Mouse (Mus musculus): ENCODE data around the gene Rdh16f1. TPM values are rescaled to one million over a fixed set of nuclear protein-coding genes. Genes with fewer than 3 reads are reported as not detected.
"Not testable (repeated sequence)": the region's sequence is repeated elsewhere in the genome, so short reads cannot be mapped to it uniquely, and the experiment has no call there.

Gene Rdh16f1
- total RNA-seq, 2 experiments from 2014 or later, result not detected

DNA sequence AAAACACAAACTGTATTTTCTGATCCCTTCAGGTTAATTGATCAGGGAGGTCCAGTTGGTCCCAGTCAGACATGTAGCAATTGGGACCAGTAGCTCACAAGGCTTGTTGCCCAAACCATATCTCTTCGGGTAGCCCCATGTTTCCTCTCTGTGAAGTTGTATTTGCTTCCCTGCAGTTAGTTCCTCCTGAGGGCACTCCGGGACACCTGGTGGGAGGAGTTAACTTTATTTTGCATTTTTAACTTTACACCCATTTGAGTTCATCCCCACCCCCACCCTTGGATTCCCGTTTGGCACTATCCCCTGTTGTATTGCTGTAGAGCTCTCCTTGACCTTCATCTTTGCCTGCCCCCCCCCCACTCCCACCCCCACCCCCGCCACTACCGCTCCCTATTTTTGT is 13.7 kb upstream of the Rdh16f1 start:
- DNase-seq, result no peak
- intact Hi-C loops (cut with DNase I), result no loop called here

DNA sequence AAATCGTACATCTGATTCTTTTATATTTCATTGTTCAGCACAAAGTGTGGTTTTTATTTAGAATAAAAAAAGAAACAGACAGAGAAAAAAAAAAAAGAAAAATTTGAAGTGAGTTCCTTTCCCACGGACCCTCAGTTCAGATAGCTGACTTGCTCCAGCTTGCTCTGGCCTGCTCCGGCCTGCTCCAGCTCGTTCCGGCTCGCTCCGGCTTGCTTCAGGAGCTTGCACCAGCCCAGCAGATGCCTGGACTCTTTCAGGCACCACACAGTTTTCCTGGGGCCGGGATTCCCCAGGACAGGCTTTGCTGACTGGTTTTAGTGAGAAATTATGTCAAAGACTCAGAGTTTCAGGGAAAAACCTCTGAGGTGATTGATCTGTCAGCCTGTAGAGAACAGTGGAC is 12.3 kb upstream of the Rdh16f1 start:
- no peak for DNase-seq
- intact Hi-C loops (cut with DNase I), result no loop called here

DNA sequence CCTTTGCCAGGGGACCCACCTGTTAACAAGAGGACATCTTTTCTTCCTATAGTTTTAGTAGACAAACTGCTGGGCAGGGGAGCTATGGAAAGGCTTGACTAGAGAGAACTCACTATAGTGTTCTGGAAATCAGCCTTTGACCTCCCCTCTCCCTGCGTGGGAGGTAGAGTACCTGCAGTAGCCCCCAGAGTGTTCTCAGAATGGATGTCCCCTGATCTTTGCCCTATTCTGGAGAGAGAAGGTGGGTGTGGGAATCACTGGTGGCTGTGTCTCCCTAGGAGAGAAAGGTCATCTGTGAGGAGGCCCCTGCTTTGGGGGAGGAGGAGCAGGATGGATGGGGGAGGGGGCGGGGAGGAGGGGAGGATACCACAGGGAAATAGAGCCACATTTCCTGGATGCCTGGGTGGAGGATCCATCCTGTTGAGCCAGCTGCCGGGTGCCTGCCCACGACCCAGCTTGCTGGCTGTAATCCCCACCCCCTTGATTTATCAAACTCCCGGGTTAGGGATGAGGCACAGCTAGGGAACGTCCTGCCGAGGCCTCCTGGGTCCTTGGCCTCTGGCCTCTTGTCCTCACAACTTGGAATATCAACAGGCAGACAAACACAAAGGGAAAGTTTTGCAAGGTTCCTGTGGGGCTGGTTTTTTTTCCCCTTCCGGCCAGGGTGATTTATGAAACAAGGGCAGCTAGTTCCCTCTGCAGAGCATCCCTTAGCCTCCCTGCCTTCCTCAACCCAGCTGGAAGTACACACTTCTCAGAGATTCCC is 10.6 kb upstream of the Rdh16f1 start:
- intact Hi-C loops (cut with DNase I), result no loop called here
- no peak for DNase-seq

DNA sequence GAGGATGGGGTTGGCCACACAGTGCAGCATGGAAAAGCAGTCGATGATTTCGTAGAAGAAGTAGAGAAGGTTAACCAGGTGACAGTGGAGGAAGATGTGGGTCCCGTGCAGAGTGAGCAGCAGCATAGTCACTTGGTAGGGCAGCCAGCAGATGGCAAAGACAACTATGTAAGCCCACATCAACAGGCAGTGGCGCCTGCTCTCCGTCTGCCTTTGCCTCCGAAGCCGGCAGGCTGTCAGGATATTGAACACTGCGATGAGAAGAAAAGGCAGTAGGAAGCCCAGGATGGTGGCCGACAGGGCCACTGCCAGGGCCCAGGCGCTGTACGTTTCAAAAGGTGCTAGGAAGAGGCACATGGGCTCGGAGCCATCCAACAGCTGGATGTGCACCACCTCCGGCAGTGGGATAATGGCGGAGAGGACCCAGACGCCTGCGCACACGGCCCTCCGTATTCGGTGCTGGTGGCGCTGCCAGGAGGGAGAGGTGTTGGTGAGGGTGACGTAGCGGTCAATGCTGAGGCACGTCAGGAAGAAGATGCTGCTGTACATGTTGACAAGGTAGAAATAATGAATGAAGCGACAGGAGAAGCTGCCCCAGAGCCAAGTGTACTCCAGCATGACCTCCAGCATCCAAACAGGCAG is 9.3 kb upstream of the Rdh16f1 start:
- intact Hi-C loops (cut with DNase I), result no loop called here
- DNase-seq, result no peak

DNA sequence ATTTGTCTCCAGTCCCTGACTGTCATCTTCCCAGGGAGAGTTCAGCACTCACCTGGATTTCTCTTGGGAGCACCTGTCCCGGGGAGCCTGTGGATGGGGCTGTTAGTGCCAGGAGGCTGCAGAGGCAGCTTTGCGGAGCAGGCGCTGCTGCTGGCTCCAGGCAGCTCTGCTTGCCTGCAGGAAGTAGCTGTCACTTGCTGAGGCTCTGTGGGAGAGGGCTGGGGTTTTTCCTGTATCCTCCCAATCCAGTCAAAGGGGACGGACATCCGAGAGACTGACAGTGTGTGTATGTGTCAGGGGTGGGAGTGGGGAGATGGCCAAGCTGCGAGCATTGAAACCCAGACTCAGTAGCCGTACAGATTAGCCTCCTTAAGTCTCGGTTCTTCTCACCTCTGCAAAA is 8.0 kb upstream of the Rdh16f1 start, which contains the start of gene Gpr182:
Gpr182 (minus strand) TSS at position 185 of the 400 bp plus-strand sequence.
- no peak for DNase-seq
- intact Hi-C loops (cut with DNase I), result no loop called here

DNA sequence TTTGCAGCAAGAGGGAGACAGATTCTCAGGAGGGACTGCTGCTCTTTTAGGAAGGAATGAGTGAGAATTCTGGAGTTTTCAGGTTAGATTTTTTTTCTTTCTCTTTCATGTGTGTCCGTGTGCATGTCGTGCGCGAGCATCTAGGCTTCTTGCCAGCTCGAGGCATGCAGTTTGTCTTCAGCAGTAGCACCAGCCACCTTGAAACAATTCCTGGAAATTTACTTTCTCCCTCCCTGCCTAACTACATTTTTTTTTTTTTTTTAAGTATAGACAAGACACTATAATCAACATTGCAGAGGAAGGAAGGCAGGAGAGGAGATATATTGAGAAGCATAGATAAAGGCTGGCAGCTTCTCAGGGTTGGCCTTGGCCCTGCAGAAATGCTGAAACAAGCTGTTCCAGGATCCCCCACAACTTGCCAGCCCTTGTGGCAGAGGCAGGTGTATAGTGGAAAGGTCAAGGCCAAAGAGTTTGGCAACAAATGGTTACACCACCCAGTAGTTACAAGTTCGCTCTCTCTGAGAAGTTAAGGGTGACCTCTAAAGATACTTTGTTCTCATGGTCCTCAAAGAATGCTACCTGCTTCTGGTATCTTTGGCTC is 4.9 kb upstream of the Rdh16f1 start:
- no peak for DNase-seq
- intact Hi-C loops (cut with DNase I), result no loop called here

DNA sequence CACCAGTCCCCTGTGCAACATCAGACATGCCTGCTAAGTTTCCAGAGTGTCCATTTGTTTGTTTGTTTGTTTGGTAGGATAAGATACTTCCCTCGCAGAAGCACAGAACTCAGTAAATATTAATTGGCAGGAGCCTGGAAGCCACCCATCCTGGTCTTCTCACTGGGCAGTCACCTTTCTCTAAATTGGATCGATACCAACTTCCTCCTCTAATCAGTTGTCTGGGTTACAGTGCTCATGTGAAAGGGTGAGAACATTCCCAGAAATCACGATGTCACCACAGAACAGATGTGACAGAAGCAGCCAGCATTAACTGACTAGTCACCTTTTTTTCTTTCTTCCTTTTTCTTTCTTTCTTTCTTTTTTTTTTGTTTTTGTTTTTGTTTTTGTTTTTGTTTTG is 4.3 kb upstream of the Rdh16f1 start:
- intact Hi-C loops (cut with DNase I), result no loop called here

DNA sequence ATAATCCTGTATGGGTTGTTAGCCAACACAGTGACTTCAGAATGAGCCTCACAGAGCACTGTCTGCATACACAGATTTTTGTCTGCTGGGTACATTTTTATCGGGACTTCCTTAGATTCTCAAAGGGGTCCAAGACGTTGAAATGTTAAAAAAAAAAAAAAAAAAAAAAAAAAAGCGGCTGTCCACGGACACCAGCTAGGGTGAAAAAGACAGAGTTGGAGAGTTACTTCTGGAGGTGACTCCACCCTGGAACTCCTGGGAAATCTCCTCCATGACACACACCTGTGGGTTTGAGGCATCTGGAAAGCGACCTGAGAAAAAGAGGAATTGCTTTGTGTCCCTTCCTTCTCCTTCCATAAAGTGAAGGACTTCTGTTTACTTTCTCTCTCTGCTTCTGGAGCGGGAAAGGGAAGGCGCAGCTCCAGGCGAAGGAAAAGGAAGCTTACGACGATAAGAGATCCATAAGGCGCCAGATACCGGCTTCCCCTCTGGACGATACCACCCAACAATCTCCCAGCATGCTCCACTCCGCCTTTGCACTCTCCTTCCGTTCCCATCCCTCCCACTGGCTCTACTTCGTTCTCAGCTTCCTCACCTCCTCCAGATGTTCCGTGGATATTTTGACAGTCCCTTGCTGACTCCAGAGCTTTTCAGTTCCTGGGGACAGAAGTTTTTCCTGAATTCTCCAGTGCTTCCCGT is 3.7 kb upstream of the Rdh16f1 start:
- intact Hi-C loops (cut with DNase I), result no loop called here
- DNase-seq, result peak in 1 of 2 experiments; percentile 9

More for the DNA sequence above, 4.3 kb upstream of the Rdh16f1 start:
- DNase-seq, result peak in 1 of 2 experiments; percentile 2

DNA sequence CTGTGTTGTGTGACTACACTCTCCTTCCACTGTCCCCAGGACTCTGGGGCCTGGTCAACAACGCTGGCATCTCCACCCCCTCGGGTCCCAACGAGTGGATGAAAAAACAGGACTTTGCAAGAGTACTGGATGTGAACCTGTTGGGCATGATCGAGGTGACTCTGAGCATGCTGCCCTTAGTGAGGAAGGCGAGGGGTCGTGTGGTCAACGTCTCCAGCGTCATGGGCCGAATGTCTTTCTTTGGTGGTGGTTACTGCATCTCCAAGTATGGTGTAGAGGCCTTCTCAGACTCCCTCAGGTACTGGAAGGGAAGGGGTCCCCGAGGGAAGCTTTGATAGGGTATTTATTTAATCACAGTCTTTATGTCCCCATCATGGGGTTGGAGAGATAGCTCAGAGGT is 3.3 kb downstream of the Rdh16f1 start:
- intact Hi-C loops (cut with DNase I); DNase-seq: not testable (repeated sequence)

DNA sequence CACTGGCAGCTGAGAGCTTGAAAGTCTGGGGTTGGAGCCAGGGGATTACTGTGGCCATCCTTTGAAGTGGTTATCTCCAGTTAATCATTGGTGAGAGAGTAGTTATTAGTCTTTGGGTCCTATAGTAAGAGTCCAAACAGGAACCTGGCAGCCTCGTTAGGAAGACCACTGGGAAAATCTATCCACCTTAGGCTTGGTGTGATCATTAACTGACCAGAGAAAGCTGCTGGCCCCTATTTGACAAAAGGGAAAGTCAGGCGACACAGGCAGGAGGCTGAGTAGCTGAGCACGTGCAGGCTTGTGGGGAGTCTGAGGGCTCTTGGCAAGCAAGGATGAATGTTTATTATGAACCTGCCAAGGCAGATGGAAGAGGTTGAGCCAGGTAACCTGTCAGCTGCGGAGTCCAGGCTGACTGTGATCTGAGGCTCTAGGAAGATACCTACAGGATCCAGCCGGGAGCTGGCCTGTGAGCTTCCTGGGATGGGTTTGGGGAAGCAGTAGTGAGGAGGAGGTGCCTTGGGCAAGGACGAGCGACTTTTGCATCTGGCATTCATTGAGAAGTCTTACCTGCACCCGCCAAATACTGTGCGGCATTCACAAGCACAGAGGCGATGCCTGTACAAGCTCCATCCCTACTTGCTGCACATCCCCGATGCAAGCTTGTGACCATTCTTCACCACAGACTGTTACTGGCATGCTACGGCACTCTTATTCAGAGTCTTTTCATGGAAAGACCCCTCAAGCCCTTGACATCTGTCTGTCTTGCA is 4.5 kb downstream of the Rdh16f1 start:
- intact Hi-C loops (cut with DNase I), result no loop called here
- no peak for DNase-seq

DNA sequence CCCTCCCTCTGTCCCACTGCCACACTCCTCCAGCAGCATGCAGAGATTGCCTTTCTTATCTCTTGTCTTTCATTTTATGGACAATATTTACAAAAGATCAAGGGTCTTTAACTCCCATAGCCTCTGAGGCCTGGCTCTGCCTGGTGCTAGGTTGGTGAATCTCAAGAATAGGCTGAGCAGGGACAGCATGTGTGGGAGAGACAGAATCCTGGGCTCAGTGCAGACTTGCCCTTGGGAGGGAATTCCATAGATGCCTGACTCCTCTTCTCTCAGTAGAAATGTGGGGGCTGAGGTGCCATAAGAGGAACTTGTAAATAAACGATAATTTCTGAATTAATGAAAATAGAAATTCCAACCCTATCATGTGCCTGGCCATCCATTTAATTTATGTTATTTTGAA is 7.0 kb downstream of the Rdh16f1 start:
- no peak for DNase-seq
- intact Hi-C loops (cut with DNase I), result no loop called here

DNA sequence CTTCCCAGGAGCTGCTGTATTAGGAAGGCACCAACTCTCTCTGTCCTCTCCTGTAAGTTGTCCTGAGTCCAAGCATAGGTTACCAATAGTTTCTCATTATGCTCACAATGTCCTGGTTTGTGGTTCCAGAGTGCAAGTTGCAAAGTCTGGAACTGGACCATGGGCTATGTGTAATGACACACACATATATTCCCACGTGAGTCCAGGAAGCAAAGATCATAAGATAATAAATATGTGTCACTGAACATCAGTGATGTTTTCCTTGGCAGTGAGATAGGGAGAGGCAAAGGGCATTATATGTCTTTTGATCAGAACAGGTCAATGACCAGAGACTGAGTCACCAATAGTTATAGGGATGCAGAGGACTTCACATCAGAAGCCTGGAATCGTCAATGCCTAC is 16.4 kb downstream of the Rdh16f1 start, which contains the start of gene Rdh9:
Rdh9 (plus strand) TSS at position 376 of the 400 bp plus-strand sequence.
- DNase-seq, result no peak
- intact Hi-C loops (cut with DNase I), result no loop called here

DNA sequence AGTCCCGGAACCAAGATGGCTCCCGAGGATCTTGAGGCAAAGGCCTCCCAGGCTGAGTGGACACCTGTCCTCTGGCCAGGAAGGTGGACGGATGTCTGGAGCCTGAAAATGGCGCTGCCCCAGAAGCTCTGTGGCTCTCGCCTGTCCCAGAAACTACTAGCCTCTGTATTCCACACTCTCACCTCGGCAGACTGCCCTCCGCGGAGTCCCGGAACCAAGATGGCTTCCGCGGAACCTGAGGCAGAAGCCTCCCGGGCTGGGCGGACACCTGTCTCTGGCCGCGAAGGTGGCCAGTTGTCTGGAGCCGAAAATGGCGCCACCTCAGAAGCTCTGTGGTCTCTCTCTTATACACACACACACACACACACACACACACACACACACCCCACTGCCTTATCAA is 22.7 kb downstream of the Rdh16f1 start:
- intact Hi-C loops (cut with DNase I); DNase-seq: not testable (repeated sequence)

DNA sequence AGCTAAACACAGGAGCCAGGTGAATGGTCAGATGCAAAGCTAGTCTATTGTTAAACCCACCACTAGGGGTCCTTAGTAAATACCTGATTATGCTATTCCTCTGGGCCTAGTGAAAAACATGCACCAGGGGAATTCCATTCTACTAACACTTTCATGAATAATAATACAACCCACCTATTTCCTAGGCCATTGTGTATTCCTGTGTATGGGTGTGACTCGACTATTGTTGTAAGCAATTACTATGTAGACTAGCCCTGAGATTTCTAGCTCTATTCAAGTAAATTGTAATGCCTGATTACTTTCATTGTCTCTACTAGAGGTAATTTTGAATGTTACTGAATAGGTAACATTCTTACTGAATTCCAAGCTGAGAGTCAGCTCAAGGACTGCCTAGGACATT is 25.8 kb downstream of the Rdh16f1 start:
- intact Hi-C loops (cut with DNase I); DNase-seq: not testable (repeated sequence)

DNA sequence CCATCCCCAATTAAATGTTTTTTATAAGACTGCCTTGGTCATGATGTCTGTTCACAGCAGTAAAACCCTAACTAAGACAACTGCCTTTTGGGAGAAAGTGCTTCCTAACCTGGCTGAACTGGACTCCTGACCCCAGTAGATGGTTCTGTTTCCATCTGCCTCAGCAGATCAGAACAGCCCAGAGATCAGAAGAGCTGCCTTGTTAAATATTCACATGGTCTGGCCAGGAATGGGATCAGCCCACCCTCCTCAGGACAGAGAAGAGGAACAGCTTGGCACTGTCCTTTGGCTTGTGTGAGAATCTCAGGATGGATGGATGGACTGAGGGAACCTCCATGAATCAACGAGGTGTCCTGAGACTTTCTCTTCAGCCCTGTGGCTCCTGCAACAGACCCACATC is 39.7 kb downstream of the Rdh16f1 start:
- intact Hi-C loops (cut with DNase I), result no loop called here
- no peak for DNase-seq

DNA sequence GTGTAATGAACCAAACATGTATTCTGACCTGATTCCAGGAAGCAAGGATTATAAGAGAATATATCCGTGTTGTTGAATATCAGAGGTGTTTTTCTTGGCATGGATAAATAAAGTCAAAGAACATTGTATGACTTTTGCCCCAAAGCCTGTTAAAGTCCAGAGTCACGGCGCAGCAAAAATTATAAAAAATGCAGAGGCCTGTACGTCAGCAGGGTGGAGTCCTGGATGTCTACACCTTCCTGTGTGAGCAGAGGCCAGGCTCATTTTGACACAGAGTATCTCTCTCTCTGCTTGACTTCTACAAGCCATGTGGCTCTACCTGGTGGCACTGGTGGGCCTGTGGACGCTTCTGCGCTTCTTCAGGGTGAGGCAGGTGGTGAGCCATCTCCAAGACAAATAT is 41.3 kb downstream of the Rdh16f1 start, which contains the start of gene Rdh16:
Rdh16 (plus strand) TSS at position 262 of the 400 bp plus-strand sequence.
- DNase-seq, result no peak
- intact Hi-C loops (cut with DNase I), result no loop called here

DNA sequence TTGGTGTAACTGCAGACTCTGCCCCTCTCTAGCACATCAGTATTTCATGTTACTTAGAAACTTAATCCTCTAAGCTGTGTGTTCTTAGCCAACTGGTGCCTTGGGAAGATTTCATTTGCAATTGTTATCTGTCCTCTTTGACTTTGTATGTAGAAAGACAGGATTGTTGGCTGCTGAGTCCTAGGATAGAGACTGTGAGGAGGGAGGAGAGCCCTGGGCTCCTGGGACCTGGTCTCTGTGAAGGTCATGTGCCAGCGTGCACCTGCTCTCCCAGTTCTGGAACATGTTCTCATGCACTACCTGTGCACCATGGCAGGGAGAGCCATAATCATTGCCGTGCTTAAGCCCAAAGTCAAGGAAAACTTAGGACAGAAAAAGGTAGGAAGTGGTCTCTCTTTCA is 42.0 kb downstream of the Rdh16f1 start:
- intact Hi-C loops (cut with DNase I), result no loop called here
- DNase-seq, result no peak

DNA sequence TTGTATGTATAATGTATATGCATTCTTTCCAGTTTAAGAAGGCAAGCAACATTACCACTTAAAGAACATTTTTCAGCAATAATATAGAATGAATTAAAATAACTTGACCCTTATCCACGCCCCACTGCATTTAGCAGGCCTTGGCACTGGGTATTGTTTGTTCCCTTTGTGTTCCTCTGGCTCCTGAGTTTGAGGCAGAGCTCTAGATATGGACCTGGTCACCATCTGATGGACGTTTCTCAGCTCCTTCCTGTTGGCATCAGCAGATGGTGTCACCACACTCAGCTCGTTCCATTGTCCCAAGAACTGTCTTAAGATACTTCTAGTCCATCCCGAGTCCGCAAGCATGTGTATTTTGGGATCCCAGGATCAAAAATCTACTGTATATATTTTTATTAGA is 42.6 kb downstream of the Rdh16f1 start:
- intact Hi-C loops (cut with DNase I), result no loop called here
- DNase-seq, result no peak

DNA sequence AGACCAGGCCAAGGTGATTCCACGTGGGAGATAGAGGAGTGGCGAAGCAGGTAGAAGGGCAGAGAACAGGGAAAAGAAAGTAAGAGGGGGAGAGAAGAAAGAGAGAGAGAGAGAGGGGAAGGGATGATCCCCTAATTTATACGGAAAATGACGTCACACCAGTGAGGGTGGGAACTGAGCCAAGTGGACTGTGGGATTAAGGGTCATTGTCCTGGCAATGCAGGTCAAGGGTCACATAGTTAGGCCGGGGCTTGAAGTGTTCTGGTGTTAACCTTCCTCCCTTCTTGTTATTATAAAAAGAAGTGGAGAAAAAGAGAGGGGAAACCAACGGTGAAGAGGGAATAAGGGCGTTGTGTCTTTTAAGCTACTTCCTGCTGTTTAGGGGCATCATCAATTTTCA is 44.8 kb downstream of the Rdh16f1 start:
- intact Hi-C loops (cut with DNase I), result no loop called here
- DNase-seq, result no peak

DNA sequence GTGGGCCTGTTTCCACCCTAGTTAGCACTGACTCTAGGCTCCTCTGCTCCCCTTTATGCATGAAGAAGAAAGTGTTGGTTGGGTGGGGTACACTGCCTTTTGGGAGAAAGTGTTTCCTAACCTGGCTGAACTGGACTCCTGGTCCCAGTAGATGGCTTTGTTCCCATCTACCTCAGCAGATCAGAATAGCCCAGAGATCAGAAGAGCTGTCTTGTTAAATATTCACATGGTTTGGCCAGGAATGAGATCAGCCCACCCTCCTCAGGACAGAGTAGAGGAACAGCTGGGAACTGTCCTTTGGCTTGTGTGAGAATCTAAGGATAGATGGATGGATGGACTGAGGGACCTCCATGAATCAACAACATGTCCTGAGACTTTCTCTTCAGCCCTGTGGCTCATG is 56.3 kb downstream of the Rdh16f1 start:
- intact Hi-C loops (cut with DNase I), result no loop called here
- DNase-seq, result no peak
